Mouse (Mus musculus) hindbrain, embryonic 12.5 days (tissue): ENCODE results near the gene Fam163b. TPM values are rescaled to one million over a fixed set of nuclear protein-coding genes. Genes with fewer than 3 reads are reported as not detected.

Source experiments
- ATAC-seq: fragments of 200-750 bp; cut with Nextera tagmentation; 2 replicates; pipeline ENCODE4 v1.8.0; 2017; ENCODE audit warnings: moderate TSS enrichment; ENCODE audit not compliant: low FRiP score
- H3K27ac ChIP-seq: fragments of 300-500 bp; sonication (generic); 2 replicates; pipeline ENCODE4 v1.5.1; 2016; ENCODE audit warnings: mild to moderate bottlenecking
- H3K27me3 ChIP-seq: fragments of 300-500 bp; sonication (generic); 2 replicates; pipeline ENCODE4 v1.6.1; 2016; ENCODE audit warnings: mild to moderate bottlenecking
- H3K36me3 ChIP-seq: fragments of 300-500 bp; sonication (generic); 2 replicates; pipeline ENCODE4 v1.6.1; 2016; ENCODE audit warnings: mild to moderate bottlenecking
- H3K4me1 ChIP-seq: fragments of 300-500 bp; sonication (generic); 2 replicates; pipeline ENCODE4 v1.6.1; 2016
- H3K4me2 ChIP-seq: fragments of 300-500 bp; sonication (generic); replicated peaks from 2 replicates; pipeline ENCODE4 v1.6.1; 2016; ENCODE audit warnings: mild to moderate bottlenecking
- H3K4me3 ChIP-seq: fragments of 300-500 bp; sonication (generic); 2 replicates; pipeline ENCODE4 v1.5.1; 2016; ENCODE audit warnings: mild to moderate bottlenecking
- H3K9ac ChIP-seq: fragments of 300-500 bp; sonication (generic); 2 replicates; pipeline ENCODE4 v1.6.1; 2016; ENCODE audit warnings: mild to moderate bottlenecking, moderate library complexity
- H3K9me3 ChIP-seq: fragments of 300-500 bp; sonication (generic); replicated peaks from 2 replicates; pipeline ENCODE4 v1.6.1; 2016; ENCODE audit warnings: mild to moderate bottlenecking
- WGBS: fragments of 180-500 bp; shearing (Covaris S2); methylation state at CpG from one replicate; pipeline ENCODE4 v1.1.7; 2016; 5-methylcytosine and 5-hydroxymethylcytosine counted together
- polyA plus RNA-seq: library from polyadenylated mRNA; unstranded; fragments of >200 nt; fragmentation: Nextera tagmentation; extraction: Ambion mirVana; gene quantifications from 2 replicates; pipeline ENCODE4 v1.2.1, GENCODE M21; 2016

The Fam163b gene
- polyA plus RNA-seq, 1 experiment from 2014 or later = 0.43 TPM

- Histone ChIP-seq H3K27ac (peak overlapping the region; percentile 71), H3K4me1 (peaks cover 33% of the 10 kb centered on the region), H3K36me3 (no peaks in the 10 kb centered on the region), H3K27me3 (peaks cover 13% of the 10 kb centered on the region; the same call in 1 of the 2 replicates), H3K9ac (no peak overlapping the region), H3K4me2 (peak overlapping the region; percentile 33), H3K9me3 (no peaks in the 10 kb centered on the region), H3K4me3 (peak overlapping the region; percentile 1; the same call in 1 of the 2 replicates)
- 60% methylated on average over 2 of the region's 2 CpGs for WGBS
- ATAC-seq = peak; percentile 55
Measured at GRCm38 (mm10) chr2:27079649-27080048, 62.6 kb downstream of the Fam163b start.

DNA sequence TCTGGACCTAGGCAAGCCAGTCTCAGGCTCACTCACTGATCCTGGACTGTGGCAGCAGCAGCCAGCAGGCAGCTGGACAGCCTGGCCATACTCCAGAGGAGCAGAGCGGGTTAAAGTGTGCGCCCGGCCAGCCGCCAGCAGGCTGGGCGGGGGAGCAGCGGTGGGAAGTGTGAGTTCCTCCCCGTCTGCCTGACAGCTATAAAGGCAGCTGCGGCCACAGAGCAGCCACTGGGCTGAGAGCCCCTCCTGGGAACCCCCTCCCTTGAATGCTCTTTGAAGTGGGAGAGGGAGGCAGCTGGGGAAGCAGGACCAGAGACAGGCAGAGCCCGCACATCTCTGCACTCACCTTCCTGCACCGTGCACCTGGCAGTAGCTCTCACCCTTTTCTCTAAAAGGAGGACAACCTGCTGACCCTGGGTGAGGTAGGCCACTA, 63.1 kb downstream of the Fam163b start, which contains the start of gene Adamtsl2:
Gene Adamtsl2 (plus strand): TSS at position 228 of the 433 bp plus-strand sequence.
- ATAC-seq = peak; percentile 79
- H3K4me1 ChIP-seq = peaks cover 32% of the 10 kb centered on the region
- H3K4me3 ChIP-seq = peak within 1 kb of the TSS; percentile 1; the same call in 1 of the 2 replicates
- peak within 1 kb of the TSS; percentile 33 for H3K4me2 ChIP-seq
- H3K27me3 ChIP-seq = peaks cover 13% of the 10 kb centered on the region; the same call in 1 of the 2 replicates
- 0 out of 2 replicates have a peak within 1 kb of the TSS, but pooled peaks have one; percentile 5 for H3K9ac ChIP-seq
- H3K27ac ChIP-seq = peak within 1 kb of the TSS; percentile 71
- H3K36me3 ChIP-seq = no peaks in the 10 kb centered on the region
- WGBS = 4% methylated on average over 10 of the region's 10 CpGs
- H3K9me3 ChIP-seq = no peaks in the 10 kb centered on the region

GRCm38 (mm10) chr2:27078312-27078711, 64.0 kb downstream of the Fam163b start:
- WGBS = 32% methylated on average over 2 of the region's 2 CpGs
- no peaks in the 10 kb centered on the region for H3K36me3 ChIP-seq
- no peak overlapping the region for H3K27ac ChIP-seq
- H3K27me3 ChIP-seq = peaks cover 13% of the 10 kb centered on the region; the same call in 1 of the 2 replicates
- peaks cover 32% of the 10 kb centered on the region for H3K4me1 ChIP-seq
- H3K9me3 ChIP-seq = no peaks in the 10 kb centered on the region
- H3K4me2 ChIP-seq = no peak overlapping the region
- no peak overlapping the region for H3K4me3 ChIP-seq
- 0 out of 2 replicates have a peak, but pooled peaks have one; percentile 6 for ATAC-seq
- H3K9ac ChIP-seq = no peak overlapping the region

GRCm38 (mm10) chr2:27077655-27078244, 64.5 kb downstream of the Fam163b start:
- Histone ChIP-seq H3K4me2 (no peak overlapping the region), H3K9ac (no peak overlapping the region), H3K27ac (no peak overlapping the region), H3K27me3 (peaks cover 13% of the 10 kb centered on the region; the same call in 1 of the 2 replicates), H3K4me1 (peaks cover 32% of the 10 kb centered on the region), H3K36me3 (no peaks in the 10 kb centered on the region), H3K4me3 (no peak overlapping the region), H3K9me3 (no peaks in the 10 kb centered on the region)
- ATAC-seq = no peak
- WGBS = 65% methylated on average over 10 of the region's 10 CpGs

DNA sequence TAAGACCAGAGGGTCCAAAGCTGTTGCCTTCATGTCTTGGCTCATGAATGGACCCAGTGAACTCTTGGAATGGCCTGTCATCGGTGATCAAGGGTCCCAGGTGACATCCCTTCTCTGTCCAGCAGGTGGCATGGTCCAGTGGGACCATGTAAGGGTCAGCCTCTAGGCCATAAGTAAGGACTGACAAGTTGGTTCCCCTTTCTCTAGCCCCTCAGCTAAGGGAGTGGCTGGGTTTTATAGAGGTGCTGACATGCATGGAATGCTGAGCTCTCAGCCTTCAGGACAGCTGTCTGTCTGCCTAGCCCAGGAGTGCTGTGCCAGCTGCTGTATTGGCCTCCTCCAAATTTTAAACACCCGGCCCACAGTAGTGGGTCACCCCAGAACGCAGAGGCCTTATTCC, 66.8 kb downstream of the Fam163b start:
- H3K4me3 ChIP-seq = no peak overlapping the region
- H3K27ac ChIP-seq = no peak overlapping the region
- H3K27me3 ChIP-seq = peaks cover 18% of the 10 kb centered on the region
- no peak overlapping the region for H3K4me2 ChIP-seq
- WGBS = 65% methylated on average over 3 of the region's 3 CpGs
- H3K4me1 ChIP-seq = peaks cover 40% of the 10 kb centered on the region
- no peak overlapping the region for H3K9ac ChIP-seq
- no peak for ATAC-seq
- no peaks in the 10 kb centered on the region for H3K36me3 ChIP-seq
- no peaks in the 10 kb centered on the region for H3K9me3 ChIP-seq

GRCm38 (mm10) chr2:27074804-27075203, 67.5 kb downstream of the Fam163b start:
- Histone ChIP-seq H3K9me3 (no peaks in the 10 kb centered on the region), H3K9ac (no peak overlapping the region), H3K4me1 (peaks cover 35% of the 10 kb centered on the region), H3K27ac (no peak overlapping the region), H3K36me3 (no peaks in the 10 kb centered on the region), H3K4me2 (no peak overlapping the region), H3K4me3 (no peak overlapping the region), H3K27me3 (peaks cover 13% of the 10 kb centered on the region; the same call in 1 of the 2 replicates)
- no peak for ATAC-seq
- WGBS = 87% methylated on average over 4 of the region's 4 CpGs

DNA sequence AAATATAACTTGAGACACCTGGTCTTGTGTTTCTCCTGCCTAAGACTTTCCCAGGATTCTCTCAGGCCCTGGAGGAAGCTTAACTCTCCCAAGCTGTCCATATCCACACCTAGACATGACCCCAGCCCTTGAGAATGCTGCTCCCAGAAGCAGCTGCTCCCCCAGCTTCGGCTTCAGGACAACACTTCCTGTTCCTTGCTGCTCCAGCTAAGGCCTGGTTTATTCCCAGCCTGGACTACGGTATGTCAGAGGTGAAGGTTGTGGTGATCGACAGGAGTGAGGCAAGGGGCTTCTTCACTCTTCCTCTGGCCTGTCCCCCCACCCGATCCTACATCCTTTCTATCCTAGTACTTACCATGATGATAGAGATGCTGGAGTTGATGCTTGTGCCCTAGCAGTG, 68.9 kb downstream of the Fam163b start:
- ATAC-seq = no peak
- H3K9me3 ChIP-seq = no peaks in the 10 kb centered on the region
- no peak overlapping the region for H3K9ac ChIP-seq

DNA sequence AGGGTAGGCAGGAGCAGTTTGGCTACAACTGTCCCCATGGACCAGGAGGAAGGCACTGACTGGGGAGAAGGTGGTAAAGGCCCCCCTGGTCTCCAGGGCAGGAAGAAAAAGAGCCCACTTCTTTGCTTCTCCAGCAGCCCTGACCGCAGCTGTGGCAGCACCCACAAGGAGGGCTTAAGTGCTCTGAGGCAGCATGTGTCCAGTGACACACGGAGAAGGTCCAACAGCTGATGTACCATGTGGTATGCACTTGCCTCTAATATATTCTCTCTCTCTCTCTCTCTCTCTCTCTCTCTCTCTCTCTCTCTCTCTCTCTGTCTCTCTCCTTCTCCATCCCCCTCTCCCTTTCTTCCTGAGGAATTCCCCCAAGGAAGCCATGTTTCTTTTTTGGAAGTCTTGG, 70.3 kb downstream of the Fam163b start, which contains the start of gene Mymk:
Gene Mymk (minus strand): TSS at position 202 of the 400 bp plus-strand sequence.
- Histone ChIP-seq H3K4me1 (peaks cover 29% of the 10 kb centered on the region), H3K4me3 (no peak within 1 kb of the TSS), H3K36me3 (no peaks in the 10 kb centered on the region), H3K9me3 (no peaks in the 10 kb centered on the region), H3K4me2 (no peak within 1 kb of the TSS), H3K27ac (no peak within 1 kb of the TSS; the same call in 1 of the 2 replicates), H3K9ac (no peak within 1 kb of the TSS), H3K27me3 (peaks cover 6% of the 10 kb centered on the region; the same call in 1 of the 2 replicates)
- ATAC-seq = no peak
- WGBS = 71% methylated on average over 2 of the region's 2 CpGs

More for the DNA sequence above, 68.9 kb downstream of the Fam163b start:
- Histone ChIP-seq H3K36me3 (no peaks in the 10 kb centered on the region), H3K27ac (no peak overlapping the region), H3K4me1 (peaks cover 33% of the 10 kb centered on the region), H3K4me2 (no peak overlapping the region), H3K4me3 (no peak overlapping the region), H3K27me3 (peaks cover 6% of the 10 kb centered on the region; the same call in 1 of the 2 replicates)
- WGBS = 74% methylated on average over 4 of the region's 4 CpGs

- Histone ChIP-seq H3K27ac (no peak overlapping the region), H3K27me3 (peaks cover 6% of the 10 kb centered on the region; the same call in 1 of the 2 replicates), H3K4me2 (no peak overlapping the region), H3K9me3 (no peaks in the 10 kb centered on the region), H3K36me3 (no peaks in the 10 kb centered on the region), H3K9ac (no peak overlapping the region), H3K4me1 (peaks cover 29% of the 10 kb centered on the region), H3K4me3 (no peak overlapping the region)
- WGBS = 40% methylated on average over 4 of the region's 4 CpGs
- 0 out of 2 replicates have a peak, but pooled peaks have one; percentile 20 for ATAC-seq
Measured at GRCm38 (mm10) chr2:27071137-27071536, 71.2 kb downstream of the Fam163b start.

DNA sequence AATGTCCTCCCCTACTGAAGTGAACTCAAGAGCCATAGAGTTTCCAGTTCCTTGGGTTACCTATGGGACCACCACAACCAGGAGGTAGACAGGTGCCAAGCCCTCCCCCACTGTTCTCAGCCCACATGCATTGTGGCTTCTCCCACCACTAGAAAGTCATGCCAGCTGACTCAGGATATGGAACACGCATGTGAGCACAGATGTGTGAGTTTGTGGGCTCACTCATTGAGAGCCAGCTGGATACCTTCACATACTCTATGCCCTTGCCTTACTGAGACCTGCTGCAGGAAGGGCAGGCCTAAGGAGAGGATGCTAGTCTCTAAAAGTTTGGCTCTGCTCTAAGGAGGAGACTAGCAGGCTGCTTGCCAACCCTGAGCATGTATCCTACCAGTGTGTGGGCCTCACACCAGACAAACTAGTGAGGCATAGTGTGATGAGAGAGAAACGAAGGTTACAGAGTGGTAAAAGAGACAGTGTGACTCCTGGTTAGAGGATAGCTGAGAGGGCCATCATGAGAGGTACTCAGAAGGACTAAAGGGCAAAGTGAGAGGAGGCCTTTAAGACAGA, 72.0 kb downstream of the Fam163b start:
- no peak overlapping the region for H3K4me3 ChIP-seq
- ATAC-seq = no peak
- no peak overlapping the region for H3K27ac ChIP-seq
- H3K4me1 ChIP-seq = peaks cover 27% of the 10 kb centered on the region
- H3K27me3 ChIP-seq = peaks cover 6% of the 10 kb centered on the region; the same call in 1 of the 2 replicates
- no peak overlapping the region for H3K4me2 ChIP-seq
- no peaks in the 10 kb centered on the region for H3K9me3 ChIP-seq
- WGBS = 81% methylated on average over 2 of the region's 2 CpGs
- no peak overlapping the region for H3K9ac ChIP-seq
- no peaks in the 10 kb centered on the region for H3K36me3 ChIP-seq

- no peak overlapping the region for H3K9ac ChIP-seq
- no peak overlapping the region for H3K4me2 ChIP-seq
- ATAC-seq = peak; percentile 52; the same call in 1 of the 2 replicates
- no peaks in the 10 kb centered on the region for H3K9me3 ChIP-seq
- WGBS = 37% methylated on average over 3 of the region's 3 CpGs
- peaks cover 27% of the 10 kb centered on the region for H3K4me1 ChIP-seq
- H3K27me3 ChIP-seq = peaks cover 6% of the 10 kb centered on the region; the same call in 1 of the 2 replicates
- H3K4me3 ChIP-seq = no peak overlapping the region
- no peaks in the 10 kb centered on the region for H3K36me3 ChIP-seq
- H3K27ac ChIP-seq = no peak overlapping the region
Measured at GRCm38 (mm10) chr2:27069646-27070045, 72.6 kb downstream of the Fam163b start.

GRCm38 (mm10) chr2:27067996-27068395, 74.3 kb downstream of the Fam163b start:
- no peak for ATAC-seq
- Histone ChIP-seq H3K9me3 (no peaks in the 10 kb centered on the region), H3K9ac (no peak overlapping the region), H3K27me3 (peaks cover 6% of the 10 kb centered on the region; the same call in 1 of the 2 replicates), H3K36me3 (no peaks in the 10 kb centered on the region), H3K27ac (no peak overlapping the region), H3K4me2 (no peak overlapping the region), H3K4me1 (peaks cover 27% of the 10 kb centered on the region), H3K4me3 (no peak overlapping the region)
- WGBS = 21% methylated on average over 2 of the region's 2 CpGs
